Mouse (Mus musculus) liver, embryonic 16.5 days (tissue): ENCODE measurements around the gene Olfr698. TPM values are rescaled to one million over a fixed set of nuclear protein-coding genes. Genes with fewer than 3 reads are reported as not detected.
"Not testable (repeated sequence)": the region's sequence is repeated elsewhere in the genome, so short reads cannot be mapped to it uniquely, and the experiment has no call there.

ENCODE experiments used
- ATAC-seq: fragments of 200-750 bp; cut with Nextera tagmentation; 2 replicates; pipeline ENCODE4 v1.8.0; 2017; ENCODE audit warnings: low read depth, mild to moderate bottlenecking, moderate number of reproducible peaks, moderate library complexity
- H3K27ac ChIP-seq: fragments of 300-500 bp; sonication (generic); 2 replicates; pipeline ENCODE4 v1.5.1; 2014; ENCODE audit warnings: mild to moderate bottlenecking, low read length
- H3K27me3 ChIP-seq: fragments of 300-500 bp; sonication (generic); 2 replicates; pipeline ENCODE4 v1.6.1; 2014; ENCODE audit warnings: low read depth, low read length, mixed read lengths; ENCODE audit not compliant: control insufficient read depth, insufficient read depth
- H3K36me3 ChIP-seq: fragments of 300-500 bp; sonication (generic); 2 replicates; pipeline ENCODE4 v1.6.1; 2014; ENCODE audit warnings: mild to moderate bottlenecking; ENCODE audit not compliant: control insufficient read depth, insufficient read depth
- H3K4me1 ChIP-seq: fragments of 300-500 bp; sonication (generic); 2 replicates; pipeline ENCODE4 v1.6.1; 2014; ENCODE audit warnings: low read depth, low read length, mixed read lengths; ENCODE audit not compliant: control insufficient read depth
- H3K4me2 ChIP-seq: fragments of 300-500 bp; sonication (generic); 2 replicates; pipeline ENCODE4 v1.6.1; 2014; ENCODE audit warnings: low read depth, low read length, mixed read lengths
- H3K4me3 ChIP-seq: fragments of 300-500 bp; sonication (generic); 2 replicates; pipeline ENCODE4 v1.5.1; 2014; ENCODE audit warnings: low read depth, mild to moderate bottlenecking, low read length
- H3K9ac ChIP-seq: fragments of 300-500 bp; sonication (generic); 2 replicates; pipeline ENCODE4 v1.6.1; 2014; ENCODE audit warnings: low read depth, low read length
- H3K9me3 ChIP-seq: fragments of 300-500 bp; sonication (generic); replicated peaks from 2 replicates; pipeline ENCODE4 v1.6.1; 2016; ENCODE audit warnings: low read length; ENCODE audit not compliant: control insufficient read depth
- WGBS: fragments of 180-500 bp; shearing (Covaris S2); extraction: QIAGEN DNeasy Blood & Tissue Kit; methylation state at CpG from one replicate; pipeline ENCODE4 v1.1.7; 2014; ENCODE audit not compliant: insufficient replicate concordance; 5-methylcytosine and 5-hydroxymethylcytosine counted together
- polyA plus RNA-seq: library from polyadenylated mRNA; unstranded; fragments of >200 nt; fragmentation: Nextera tagmentation; extraction: Ambion mirVana; gene quantifications from 2 replicates; pipeline ENCODE4 v1.2.1, GENCODE M21; 2015

The Olfr698 gene
- not detected in 2 replicates for polyA plus RNA-seq

GRCm38 (mm10) chr7:106755297-106755696 is at the start of gene Olfr698:
Gene Olfr698 (minus strand): TSS chr7:106755397.
- H3K27ac ChIP-seq = no peak within 1 kb of the TSS
- H3K36me3 ChIP-seq = no peaks in the 10 kb centered on the region
- no peak within 1 kb of the TSS for H3K4me3 ChIP-seq
- H3K4me1 ChIP-seq = no peaks in the 10 kb centered on the region
- no peaks in the 10 kb centered on the region for H3K9me3 ChIP-seq
- no peak within 1 kb of the TSS for H3K4me2 ChIP-seq
- no peak within 1 kb of the TSS for H3K9ac ChIP-seq
- H3K27me3 ChIP-seq = no peaks in the 10 kb centered on the region
- ATAC-seq = no peak

- WGBS = 45% methylated on average over 1 of the region's 1 CpGs
- H3K4me1 ChIP-seq = no peaks in the 10 kb centered on the region
- H3K27me3 ChIP-seq = no peaks in the 10 kb centered on the region
- no peak for ATAC-seq
- no peak within 1 kb of the TSS for H3K4me3 ChIP-seq
- no peaks in the 10 kb centered on the region for H3K36me3 ChIP-seq
- no peaks in the 10 kb centered on the region for H3K9me3 ChIP-seq
- no peak within 1 kb of the TSS for H3K9ac ChIP-seq
- no peak within 1 kb of the TSS for H3K4me2 ChIP-seq
- no peak within 1 kb of the TSS for H3K27ac ChIP-seq
Measured at GRCm38 (mm10) chr7:106793098-106793497, 37.9 kb upstream of the Olfr698 start, which contains the start of gene Olfr699. Gene Olfr699 (minus strand): TSS chr7:106793198.

- H3K9ac ChIP-seq = no peak overlapping the region
- ATAC-seq = no peak
- no peak overlapping the region for H3K4me2 ChIP-seq
- H3K4me1 ChIP-seq = no peaks in the 10 kb centered on the region
- no peaks in the 10 kb centered on the region for H3K27me3 ChIP-seq
- H3K27ac ChIP-seq = no peak overlapping the region
- no peaks in the 10 kb centered on the region for H3K36me3 ChIP-seq
- no peaks in the 10 kb centered on the region for H3K9me3 ChIP-seq
- no peak overlapping the region for H3K4me3 ChIP-seq
Measured at GRCm38 (mm10) chr7:106788330-106788729, 33.1 kb upstream of the Olfr698 start.

GRCm38 (mm10) chr7:106761008-106761407 is 5.8 kb upstream of the Olfr698 start:
- not testable (repeated sequence) for H3K4me2 ChIP-seq, ATAC-seq, H3K27ac ChIP-seq, H3K36me3 ChIP-seq, H3K4me1 ChIP-seq, H3K4me3 ChIP-seq, H3K9me3 ChIP-seq, H3K9ac ChIP-seq, H3K27me3 ChIP-seq
- WGBS = 72% methylated on average over 2 of the region's 2 CpGs

GRCm38 (mm10) chr7:106758800-106759199 is 3.6 kb upstream of the Olfr698 start:
- no peak overlapping the region for H3K9ac ChIP-seq
- no peak for ATAC-seq
- 54% methylated on average over 2 of the region's 2 CpGs for WGBS

GRCm38 (mm10) chr7:106745811-106746210 is 9.4 kb downstream of the Olfr698 start:
- H3K27ac ChIP-seq = no peak overlapping the region
- WGBS = 75% methylated on average over 5 of the region's 5 CpGs
- no peak for ATAC-seq

More at GRCm38 (mm10) chr7:106758800-106759199, 3.6 kb upstream of the Olfr698 start:
- H3K36me3 ChIP-seq = no peaks in the 10 kb centered on the region
- H3K4me3 ChIP-seq = no peak overlapping the region
- no peaks in the 10 kb centered on the region for H3K27me3 ChIP-seq
- H3K27ac ChIP-seq = no peak overlapping the region
- H3K4me2 ChIP-seq = no peak overlapping the region
- no peaks in the 10 kb centered on the region for H3K9me3 ChIP-seq
- no peaks in the 10 kb centered on the region for H3K4me1 ChIP-seq

GRCm38 (mm10) chr7:106742343-106742742 is 12.9 kb downstream of the Olfr698 start, which contains the start of gene Olfr697:
Gene Olfr697 (minus strand): TSS chr7:106742443.
- no peak for ATAC-seq
- Histone ChIP-seq H3K9ac (no peak within 1 kb of the TSS), H3K27ac (no peak within 1 kb of the TSS), H3K9me3 (no peaks in the 10 kb centered on the region), H3K4me1 (no peaks in the 10 kb centered on the region), H3K4me3 (no peak within 1 kb of the TSS), H3K27me3 (no peaks in the 10 kb centered on the region), H3K4me2 (no peak within 1 kb of the TSS), H3K36me3 (no peaks in the 10 kb centered on the region)
- 71% methylated on average over 1 of the region's 1 CpGs for WGBS

More at GRCm38 (mm10) chr7:106745811-106746210, 9.4 kb downstream of the Olfr698 start:
- Histone ChIP-seq H3K27me3 (no peaks in the 10 kb centered on the region), H3K4me1 (no peaks in the 10 kb centered on the region), H3K9ac (no peak overlapping the region), H3K4me3 (no peak overlapping the region), H3K36me3 (no peaks in the 10 kb centered on the region), H3K4me2 (no peak overlapping the region), H3K9me3 (no peaks in the 10 kb centered on the region)

GRCm38 (mm10) chr7:106737028-106737427 is 18.2 kb downstream of the Olfr698 start:
- no peaks in the 10 kb centered on the region for H3K4me1 ChIP-seq
- no peak overlapping the region for H3K4me2 ChIP-seq
- ATAC-seq = no peak
- H3K9me3 ChIP-seq = no peaks in the 10 kb centered on the region
- H3K9ac ChIP-seq = no peak overlapping the region
- no peak overlapping the region for H3K4me3 ChIP-seq
- H3K36me3 ChIP-seq = no peaks in the 10 kb centered on the region
- H3K27ac ChIP-seq = no peak overlapping the region
- H3K27me3 ChIP-seq = no peaks in the 10 kb centered on the region

- H3K27ac ChIP-seq = no peak overlapping the region
- no peaks in the 10 kb centered on the region for H3K4me1 ChIP-seq
- H3K27me3 ChIP-seq = no peaks in the 10 kb centered on the region
- 44% methylated on average over 2 of the region's 2 CpGs for WGBS
- H3K36me3 ChIP-seq = no peaks in the 10 kb centered on the region
- no peaks in the 10 kb centered on the region for H3K9me3 ChIP-seq
- H3K9ac ChIP-seq = no peak overlapping the region
- ATAC-seq = no peak
- no peak overlapping the region for H3K4me2 ChIP-seq
- no peak overlapping the region for H3K4me3 ChIP-seq
Measured at GRCm38 (mm10) chr7:106733717-106734116, 21.5 kb downstream of the Olfr698 start.
